Mouse (Mus musculus): ENCODE data around the gene Scamp4. TPM values are rescaled to one million over a fixed set of nuclear protein-coding genes. Genes with fewer than 3 reads are reported as not detected.

The Scamp4 gene
- total and polyA plus RNA-seq, 2 experiments from 2014 or later: 24.1 to 87.9 TPM

GRCm38 (mm10) chr10:80658841-80659202, 56.1 kb downstream of the Scamp4 start:
- WGBS: 67% methylated on average over 4 of the region's 4 CpGs
- peaks cover 9% of the 10 kb centered on the region for H3K4me1 ChIP-seq (ENCODE audit: insufficient read depth)
- no peak for TF ChIP-seq CTCF (IDR thresholded peaks at IDR 0.05; ENCODE audit: low read depth)
- peak overlapping the region; percentile 67 for H3K27ac ChIP-seq (ENCODE audit: low read depth, low read length)
- no peaks in the 10 kb centered on the region for H3K27me3 ChIP-seq (ENCODE audit: insufficient read depth, low read length)
- H3K36me3 ChIP-seq (ENCODE audit: insufficient read depth): no peaks in the 10 kb centered on the region
- no peaks in the 10 kb centered on the region for H3K9me3 ChIP-seq (ENCODE audit: low read length)
- no peak overlapping the region for H3K4me3 ChIP-seq (ENCODE audit: low read depth, low read length)
- H3K9ac ChIP-seq: no peak overlapping the region
- no peak for ATAC-seq
- DNase-seq: peak; percentile 40
- H3K4me2 ChIP-seq (ENCODE audit: low read depth): no peak overlapping the region

- Histone ChIP-seq H3K27ac (ENCODE audit: low read depth, low read length) (peak overlapping the region; percentile 67), H3K4me2 (ENCODE audit: low read depth) (peak overlapping the region; percentile 42), H3K36me3 (ENCODE audit: insufficient read depth) (no peaks in the 10 kb centered on the region), H3K4me1 (ENCODE audit: insufficient read depth) (peaks cover 9% of the 10 kb centered on the region), H3K4me3 (ENCODE audit: low read depth, low read length) (peak overlapping the region; percentile 31), H3K27me3 (ENCODE audit: insufficient read depth, low read length) (no peaks in the 10 kb centered on the region), H3K9me3 (ENCODE audit: low read length) (no peaks in the 10 kb centered on the region), H3K9ac (no peak overlapping the region)
- WGBS: 5% methylated on average over 10 of the region's 10 CpGs
- peak; percentile 76 for TF ChIP-seq CTCF (IDR thresholded peaks at IDR 0.05; ENCODE audit: low read depth)
- DNase-seq (peak; percentile 88), ATAC-seq (no peak)
These were observed 56.5 kb downstream of the Scamp4 start for GRCm38 (mm10) chr10:80659213-80659612.

GRCm38 (mm10) chr10:80661149-80661548, 58.5 kb downstream of the Scamp4 start:
- Histone ChIP-seq H3K27me3 (ENCODE audit: insufficient read depth, low read length) (no peaks in the 10 kb centered on the region), H3K9ac (no peak overlapping the region), H3K4me2 (ENCODE audit: low read depth) (no peak overlapping the region), H3K27ac (ENCODE audit: low read depth, low read length) (no peak overlapping the region), H3K36me3 (ENCODE audit: insufficient read depth) (peaks cover 10% of the 10 kb centered on the region; the same call in 1 of the 2 replicates), H3K4me3 (ENCODE audit: low read depth, low read length) (no peak overlapping the region), H3K4me1 (ENCODE audit: insufficient read depth) (no peaks in the 10 kb centered on the region), H3K9me3 (ENCODE audit: low read length) (no peaks in the 10 kb centered on the region)
- TF ChIP-seq CTCF (IDR thresholded peaks at IDR 0.05; ENCODE audit: low read depth): peak; percentile 69
- DNase-seq (no peak), ATAC-seq (no peak)
- WGBS: 42% methylated on average over 5 of the region's 5 CpGs

GRCm38 (mm10) chr10:80663485-80664196, 61.0 kb downstream of the Scamp4 start:
- no peak for TF ChIP-seq CTCF (IDR thresholded peaks at IDR 0.05; ENCODE audit: low read depth)

GRCm38 (mm10) chr10:80664197-80665015, 61.7 kb downstream of the Scamp4 start:
- 46% methylated on average over 16 of the region's 16 CpGs for WGBS
- H3K4me1 ChIP-seq (ENCODE audit: insufficient read depth): no peaks in the 10 kb centered on the region
- no peak overlapping the region for H3K9ac ChIP-seq
- H3K36me3 ChIP-seq (ENCODE audit: insufficient read depth): peaks cover 43% of the 10 kb centered on the region
- DNase-seq (no peak), ATAC-seq (peak; percentile 14; the same call in 1 of the 2 replicates)
- no peak for TF ChIP-seq CTCF (IDR thresholded peaks at IDR 0.05; ENCODE audit: low read depth)
- H3K27me3 ChIP-seq (ENCODE audit: insufficient read depth, low read length): no peaks in the 10 kb centered on the region
- no peak overlapping the region for H3K4me3 ChIP-seq (ENCODE audit: low read depth, low read length)
- no peak overlapping the region for H3K4me2 ChIP-seq (ENCODE audit: low read depth)
- H3K9me3 ChIP-seq (ENCODE audit: low read length): no peaks in the 10 kb centered on the region
- peak overlapping the region; percentile 9; the same call in 1 of the 2 replicates for H3K27ac ChIP-seq (ENCODE audit: low read depth, low read length)

More at GRCm38 (mm10) chr10:80663485-80664196, 61.0 kb downstream of the Scamp4 start:
- Histone ChIP-seq H3K36me3 (ENCODE audit: insufficient read depth) (peaks cover 35% of the 10 kb centered on the region), H3K4me3 (ENCODE audit: low read depth, low read length) (no peak overlapping the region), H3K27me3 (ENCODE audit: insufficient read depth, low read length) (no peaks in the 10 kb centered on the region), H3K27ac (ENCODE audit: low read depth, low read length) (no peak overlapping the region), H3K4me2 (ENCODE audit: low read depth) (no peak overlapping the region), H3K9me3 (ENCODE audit: low read length) (no peaks in the 10 kb centered on the region), H3K9ac (no peak overlapping the region), H3K4me1 (ENCODE audit: insufficient read depth) (no peaks in the 10 kb centered on the region)
- 60% methylated on average over 5 of the region's 5 CpGs for WGBS
- DNase-seq (no peak), ATAC-seq (no peak)

GRCm38 (mm10) chr10:80665016-80665380, 62.3 kb downstream of the Scamp4 start:
- Histone ChIP-seq H3K36me3 (ENCODE audit: insufficient read depth) (peaks cover 49% of the 10 kb centered on the region), H3K9me3 (ENCODE audit: low read length) (no peaks in the 10 kb centered on the region), H3K27me3 (ENCODE audit: insufficient read depth, low read length) (no peaks in the 10 kb centered on the region), H3K4me2 (ENCODE audit: low read depth) (no peak overlapping the region), H3K4me3 (ENCODE audit: low read depth, low read length) (no peak overlapping the region), H3K9ac (no peak overlapping the region), H3K27ac (ENCODE audit: low read depth, low read length) (no peak overlapping the region), H3K4me1 (ENCODE audit: insufficient read depth) (no peaks in the 10 kb centered on the region)
- no peak for TF ChIP-seq CTCF (IDR thresholded peaks at IDR 0.05; ENCODE audit: low read depth)
- ATAC-seq (no peak), DNase-seq (no peak)
- 21% methylated on average over 10 of the region's 10 CpGs for WGBS

Small RNAs within 50 kb of the gene (microRNA-seq; reads per million reads assigned to microRNA genes)
- 0 to 0.37 reads per million in 2 experiments for gene Mir6912

Other genes with a start within 250 kb of the Scamp4 start
- gene Plk5, start 246.4 kb upstream of the Scamp4 start, total RNA-seq (2014; rRNA removed): 8.3 and 12.9 TPM in 2 replicates
- 4.6 and 7.4 TPM in 2 replicates for gene Plk5, start 246.4 kb upstream of the Scamp4 start, polyA plus RNA-seq (2015; fragmentation: Nextera tagmentation; extraction: Ambion mirVana)
- 107 and 120 TPM in 2 replicates for gene Mex3d, start 215.2 kb upstream of the Scamp4 start, total RNA-seq (2014; rRNA removed)
- gene Mex3d, start 215.2 kb upstream of the Scamp4 start, polyA plus RNA-seq (2015; fragmentation: Nextera tagmentation; extraction: Ambion mirVana): 18.3 and 18.4 TPM in 2 replicates
- 37.9 and 43.9 TPM in 2 replicates for gene Mbd3, start 203.3 kb upstream of the Scamp4 start, total RNA-seq (2014; rRNA removed)
- gene Mbd3, start 203.3 kb upstream of the Scamp4 start, polyA plus RNA-seq (2015; fragmentation: Nextera tagmentation; extraction: Ambion mirVana): 183 and 196 TPM in 2 replicates
- 230 and 424 TPM in 2 replicates for gene Uqcr11, start 196.0 kb upstream of the Scamp4 start, total RNA-seq (2014; rRNA removed)
- gene Uqcr11, start 196.0 kb upstream of the Scamp4 start, polyA plus RNA-seq (2015; fragmentation: Nextera tagmentation; extraction: Ambion mirVana): 688 and 881 TPM in 2 replicates
- 69.0 and 91.4 TPM in 2 replicates for gene Tcf3, start 169.2 kb upstream of the Scamp4 start, total RNA-seq (2014; rRNA removed)
- 34.3 and 36.1 TPM in 2 replicates for gene Tcf3, start 169.2 kb upstream of the Scamp4 start, polyA plus RNA-seq (2015; fragmentation: Nextera tagmentation; extraction: Ambion mirVana)
- 0.62 and 1.9 TPM in 2 replicates for gene Onecut3, start 108.0 kb upstream of the Scamp4 start, total RNA-seq (2014; rRNA removed)
- gene Onecut3, start 108.0 kb upstream of the Scamp4 start, polyA plus RNA-seq (2015; fragmentation: Nextera tagmentation; extraction: Ambion mirVana): 0.03 and 0.18 TPM in 2 replicates
- 0.05 and 0.38 TPM in 2 replicates for gene Atp8b3, start 63.7 kb upstream of the Scamp4 start, total RNA-seq (2014; rRNA removed)
- gene Atp8b3, start 63.7 kb upstream of the Scamp4 start, polyA plus RNA-seq (2015; fragmentation: Nextera tagmentation; extraction: Ambion mirVana): 0.16 and 0.46 TPM in 2 replicates
- gene Rexo1, start 41.3 kb upstream of the Scamp4 start, total RNA-seq (2014; rRNA removed): 40.3 and 41.9 TPM in 2 replicates
- 27.9 and 30.5 TPM in 2 replicates for gene Rexo1, start 41.3 kb upstream of the Scamp4 start, polyA plus RNA-seq (2015; fragmentation: Nextera tagmentation; extraction: Ambion mirVana)
- 17.9 and 18.7 TPM in 2 replicates for gene Klf16, start 25.6 kb upstream of the Scamp4 start, total RNA-seq (2014; rRNA removed)
- gene Klf16, start 25.6 kb upstream of the Scamp4 start, polyA plus RNA-seq (2015; fragmentation: Nextera tagmentation; extraction: Ambion mirVana): 13.3 and 14.1 TPM in 2 replicates
- gene Abhd17a, start 12.5 kb upstream of the Scamp4 start, total RNA-seq (2014; rRNA removed): 156 and 201 TPM in 2 replicates
- 154 and 155 TPM in 2 replicates for gene Abhd17a, start 12.5 kb upstream of the Scamp4 start, polyA plus RNA-seq (2015; fragmentation: Nextera tagmentation; extraction: Ambion mirVana)
- gene Adat3, start within 50 bp of the Scamp4 start, total RNA-seq (2014; rRNA removed): 3.0 and 4.9 TPM in 2 replicates
- gene Adat3, start within 50 bp of the Scamp4 start, polyA plus RNA-seq (2015; fragmentation: Nextera tagmentation; extraction: Ambion mirVana): 4.2 and 4.5 TPM in 2 replicates
- gene Gm49322, start 3.1 kb downstream of the Scamp4 start, total RNA-seq (2014; rRNA removed): 1.2 and 2.7 TPM in 2 replicates
- gene Gm49322, start 3.1 kb downstream of the Scamp4 start, polyA plus RNA-seq (2015; fragmentation: Nextera tagmentation; extraction: Ambion mirVana): 0.58 and 0.69 TPM in 2 replicates
- gene Csnk1g2, start 20.0 kb downstream of the Scamp4 start, total RNA-seq (2014; rRNA removed): 127 and 135 TPM in 2 replicates
- 91.8 and 94.1 TPM in 2 replicates for gene Csnk1g2, start 20.0 kb downstream of the Scamp4 start, polyA plus RNA-seq (2015; fragmentation: Nextera tagmentation; extraction: Ambion mirVana)
- 105 and 131 TPM in 2 replicates for gene Btbd2, start 54.2 kb downstream of the Scamp4 start, total RNA-seq (2014; rRNA removed)
- 70.4 and 77.6 TPM in 2 replicates for gene Btbd2, start 54.2 kb downstream of the Scamp4 start, polyA plus RNA-seq (2015; fragmentation: Nextera tagmentation; extraction: Ambion mirVana)
- 55.2 and 69.8 TPM in 2 replicates for gene Mknk2, start 75.2 kb downstream of the Scamp4 start, total RNA-seq (2014; rRNA removed)
- 42.4 and 43.6 TPM in 2 replicates for gene Mknk2, start 75.2 kb downstream of the Scamp4 start, polyA plus RNA-seq (2015; fragmentation: Nextera tagmentation; extraction: Ambion mirVana)
- 54.1 and 57.8 TPM in 2 replicates for gene Mob3a, start 99.1 kb downstream of the Scamp4 start, total RNA-seq (2014; rRNA removed)
- gene Mob3a, start 99.1 kb downstream of the Scamp4 start, polyA plus RNA-seq (2015; fragmentation: Nextera tagmentation; extraction: Ambion mirVana): 38.9 and 45.9 TPM in 2 replicates
- 37.9 and 39.5 TPM in 2 replicates for gene Izumo4, start 99.3 kb downstream of the Scamp4 start, total RNA-seq (2014; rRNA removed)
- gene Izumo4, start 99.3 kb downstream of the Scamp4 start, polyA plus RNA-seq (2015; fragmentation: Nextera tagmentation; extraction: Ambion mirVana): 34.4 and 36.7 TPM in 2 replicates
- 137 and 176 TPM in 2 replicates for gene Ap3d1, start 139.4 kb downstream of the Scamp4 start, total RNA-seq (2014; rRNA removed)
- gene Ap3d1, start 139.4 kb downstream of the Scamp4 start, polyA plus RNA-seq (2015; fragmentation: Nextera tagmentation; extraction: Ambion mirVana): 63.8 and 87.7 TPM in 2 replicates
- 15.9 and 21.7 TPM in 2 replicates for gene Dot1l, start 152.3 kb downstream of the Scamp4 start, total RNA-seq (2014; rRNA removed)
- gene Dot1l, start 152.3 kb downstream of the Scamp4 start, polyA plus RNA-seq (2015; fragmentation: Nextera tagmentation; extraction: Ambion mirVana): 5.7 and 8.5 TPM in 2 replicates
- 20.4 and 20.6 TPM in 2 replicates for gene Sf3a2, start 195.3 kb downstream of the Scamp4 start, total RNA-seq (2014; rRNA removed)
- gene Sf3a2, start 195.3 kb downstream of the Scamp4 start, polyA plus RNA-seq (2015; fragmentation: Nextera tagmentation; extraction: Ambion mirVana): 66.4 and 73.7 TPM in 2 replicates
- 81.1 and 89.0 TPM in 2 replicates for gene Plekhj1, start 195.8 kb downstream of the Scamp4 start, total RNA-seq (2014; rRNA removed)
- gene Plekhj1, start 195.8 kb downstream of the Scamp4 start, polyA plus RNA-seq (2015; fragmentation: Nextera tagmentation; extraction: Ambion mirVana): 96.8 and 107 TPM in 2 replicates
- 0.62 and 0.69 TPM in 2 replicates for gene Amh, start 202.4 kb downstream of the Scamp4 start, total RNA-seq (2014; rRNA removed)
- gene Amh, start 202.4 kb downstream of the Scamp4 start, polyA plus RNA-seq (2015; fragmentation: Nextera tagmentation; extraction: Ambion mirVana): not detected in 2 replicates
- 0.38 TPM in 1 of 2 replicates, not detected in the other for gene Jsrp1, start 210.6 kb downstream of the Scamp4 start, total RNA-seq (2014; rRNA removed)
- 0.70 and 0.76 TPM in 2 replicates for gene Jsrp1, start 210.6 kb downstream of the Scamp4 start, polyA plus RNA-seq (2015; fragmentation: Nextera tagmentation; extraction: Ambion mirVana)
- gene Oaz1, start 223.8 kb downstream of the Scamp4 start, total RNA-seq (2014; rRNA removed): 1,019 and 1,040 TPM in 2 replicates
- 1,146 and 1,244 TPM in 2 replicates for gene Oaz1, start 223.8 kb downstream of the Scamp4 start, polyA plus RNA-seq (2015; fragmentation: Nextera tagmentation; extraction: Ambion mirVana)
- gene Lingo3, start 241.2 kb downstream of the Scamp4 start, total RNA-seq (2014; rRNA removed): 23.3 and 23.7 TPM in 2 replicates
- 18.5 and 20.3 TPM in 2 replicates for gene Lingo3, start 241.2 kb downstream of the Scamp4 start, polyA plus RNA-seq (2015; fragmentation: Nextera tagmentation; extraction: Ambion mirVana)